Mouse (Mus musculus) stomach, postnatal 0 days (tissue): ENCODE measurements around the gene Fads6.

ENCODE experiments used
- CTCF ChIP-seq: IDR thresholded peaks from 2 replicates; pipeline ENCODE4 v1.5.1; 2016; ENCODE audit warnings: antibody characterized with exemption, low read depth, mild to moderate bottlenecking, moderate library complexity
- EP300 ChIP-seq: optimal IDR thresholded peaks from 2 replicates; pipeline ENCODE3; 2016; ENCODE audit warnings: antibody characterized with exemption

GRCm38 (mm10) chr11:115278176-115278575 lies 19.3 kb downstream of the Fads6 start:
- TF ChIP-seq EP300, result no peak
- no peak for TF ChIP-seq CTCF
